Mouse (Mus musculus) kidney, postnatal 10 days (tissue): ENCODE measurements around the gene Dab2ip.

Experiments used
- DNase-seq: peaks from one replicate; pipeline ENCODE4 v3.0.0; 2021; ENCODE audit warnings: mixed read lengths

The Dab2ip gene

GRCm38 (mm10) chr2:35660953-35661374 is 102.9 kb downstream of the Dab2ip start:
- DNase-seq = peak; percentile 94

DNA sequence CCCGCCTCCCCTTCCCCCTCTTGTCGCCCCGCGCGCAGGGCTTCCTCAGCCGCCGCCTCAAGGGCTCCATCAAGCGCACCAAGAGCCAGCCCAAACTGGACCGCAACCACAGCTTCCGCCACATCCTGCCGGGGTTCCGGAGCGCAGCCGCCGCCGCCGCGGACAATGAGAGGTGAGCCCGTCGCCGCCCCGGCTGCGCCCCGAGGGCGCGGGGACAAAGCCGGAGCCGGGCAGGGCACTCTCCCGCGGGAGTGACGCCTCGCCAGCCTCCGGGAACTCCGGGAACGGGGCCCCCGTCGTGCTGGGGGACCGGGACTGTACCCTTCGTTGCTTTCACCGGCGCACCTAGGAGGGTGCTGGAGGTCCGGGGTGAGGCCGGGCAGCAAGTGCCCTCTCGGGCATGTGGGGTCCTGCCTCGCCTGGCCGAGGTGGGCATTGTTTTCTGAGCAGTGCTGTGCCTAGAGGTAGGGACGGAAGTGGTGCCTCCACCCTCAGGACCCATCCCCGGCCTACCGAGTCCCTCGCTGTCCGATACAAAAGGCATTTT is 103.5 kb downstream of the Dab2ip start:
- DNase-seq = peak; percentile 84

GRCm38 (mm10) chr2:35662001-35662491 is 104.0 kb downstream of the Dab2ip start:
- DNase-seq = peak; percentile 61

DNA sequence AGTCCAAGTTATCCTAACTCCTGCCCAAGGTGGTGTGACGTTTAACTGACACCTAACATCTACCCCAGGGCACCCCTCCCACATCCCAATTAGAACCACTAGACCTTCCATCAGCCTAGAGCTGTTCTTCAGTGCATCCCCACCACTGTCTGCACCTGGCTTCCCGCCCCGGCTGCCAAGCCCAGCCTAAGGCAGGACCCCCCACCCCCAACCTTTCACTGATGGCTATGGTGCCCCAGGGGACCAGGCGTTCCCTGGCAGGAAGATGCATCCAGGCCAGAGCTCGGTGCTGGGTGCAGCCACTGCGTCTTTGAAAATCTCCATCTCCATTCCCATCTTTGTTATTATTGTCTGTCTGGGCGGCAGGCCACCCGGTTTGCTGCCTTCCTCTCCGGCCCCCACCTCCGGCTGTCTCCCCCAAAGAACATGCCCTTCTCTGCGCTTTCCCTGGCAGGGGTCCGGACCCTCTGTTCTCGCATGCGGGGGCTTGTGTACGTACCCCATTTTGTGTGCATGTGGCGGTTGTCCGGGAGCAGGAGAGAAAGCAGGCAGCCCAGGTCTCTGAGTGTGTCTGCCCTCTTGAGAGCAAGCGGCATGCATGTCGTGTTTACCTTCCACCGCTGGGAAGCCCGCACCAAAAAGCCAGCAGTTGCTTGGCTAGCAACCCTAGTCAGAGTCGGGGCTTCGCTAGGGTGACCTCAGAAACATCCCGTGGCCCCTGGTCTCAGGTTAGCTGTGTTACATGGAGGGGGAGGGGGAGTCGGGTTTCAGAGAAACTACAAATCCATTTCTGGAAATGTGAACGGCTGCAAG is 104.9 kb downstream of the Dab2ip start:
- peak; percentile 38 for DNase-seq

DNA sequence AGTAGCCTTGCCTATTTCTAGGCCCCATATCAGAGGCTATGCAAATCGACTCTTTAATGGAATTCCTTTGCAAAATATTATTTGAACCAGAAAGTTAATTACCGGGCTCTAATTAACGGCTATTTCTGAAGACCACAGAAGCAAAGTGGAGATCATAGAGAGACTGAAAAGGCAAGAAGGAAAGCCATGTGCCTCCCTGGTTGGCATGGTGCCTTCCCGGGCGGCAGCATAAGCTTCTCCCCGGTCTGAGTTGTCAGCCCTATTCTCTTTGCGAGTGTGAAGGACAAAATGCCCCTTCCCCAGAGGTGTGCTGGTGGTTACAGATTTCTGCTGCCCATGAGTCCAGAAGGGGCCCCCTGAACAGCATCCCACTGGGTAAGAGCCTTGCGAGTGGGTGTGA is 109.7 kb downstream of the Dab2ip start:
- no peak for DNase-seq

DNA sequence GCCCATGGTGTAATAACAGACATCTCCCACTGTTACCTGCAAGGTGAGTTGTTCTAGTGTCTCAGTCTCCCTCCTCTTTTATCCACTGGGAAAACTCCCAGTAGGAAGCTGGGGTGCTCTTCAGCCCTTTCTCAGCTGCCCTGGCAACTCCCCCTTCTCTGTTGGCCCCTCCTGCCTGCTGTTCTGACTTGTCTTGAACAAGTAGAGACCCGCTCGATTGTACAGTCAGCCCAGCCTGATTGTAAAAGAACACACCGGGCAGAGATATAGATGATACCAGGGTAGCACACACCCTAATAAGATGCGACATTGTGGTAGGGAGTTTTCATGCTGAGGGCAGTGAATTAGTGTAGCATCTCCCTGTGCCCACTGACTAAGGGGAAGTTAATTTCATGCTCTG is 111.2 kb downstream of the Dab2ip start:
- DNase-seq = no peak

DNA sequence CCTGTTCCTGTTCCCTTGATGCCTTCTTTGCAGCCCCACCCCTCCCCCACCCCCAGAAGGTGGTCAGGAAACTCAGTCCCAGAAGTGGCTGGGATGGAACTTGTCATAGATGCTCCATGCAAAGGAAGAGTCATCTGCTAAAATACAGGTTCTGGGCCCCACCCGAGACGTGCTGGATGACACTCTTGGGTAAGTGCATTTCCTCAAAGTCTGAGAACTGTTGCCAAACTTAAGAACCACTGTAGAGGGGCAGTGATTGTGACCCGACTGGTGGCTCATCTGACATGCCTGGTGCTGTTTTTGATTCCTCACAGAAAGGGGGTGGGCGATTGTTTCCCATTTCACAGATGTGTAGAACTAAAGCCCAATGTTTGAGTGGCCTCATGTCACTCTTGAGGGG is 111.7 kb downstream of the Dab2ip start:
- DNase-seq = peak; percentile 32

GRCm38 (mm10) chr2:35670300-35670699 is 112.2 kb downstream of the Dab2ip start:
- DNase-seq = no peak

- peak; percentile 59 for DNase-seq
These were observed 114.2 kb downstream of the Dab2ip start for GRCm38 (mm10) chr2:35671980-35672910.

- no peak for DNase-seq
These were observed 115.1 kb downstream of the Dab2ip start for GRCm38 (mm10) chr2:35673181-35673580.

DNA sequence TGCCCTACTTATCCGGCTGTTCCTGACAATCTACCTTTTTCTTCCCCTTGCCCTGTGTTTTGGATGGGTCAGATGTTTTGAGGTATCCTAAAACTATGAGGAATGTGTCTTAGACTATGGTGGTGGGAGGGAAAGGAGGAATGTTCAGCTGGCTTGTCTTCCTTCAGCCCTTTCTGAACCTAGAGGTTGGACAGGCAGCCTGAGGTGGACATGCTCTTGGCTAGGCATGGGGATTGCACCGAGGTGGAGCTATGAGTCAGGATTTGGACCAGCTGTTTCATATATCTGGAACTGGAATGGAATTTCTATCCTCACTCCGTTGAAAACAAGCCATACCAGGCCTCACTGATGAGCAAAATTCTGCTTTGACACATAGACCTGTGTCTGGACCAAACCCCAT is 115.9 kb downstream of the Dab2ip start:
- DNase-seq = no peak

GRCm38 (mm10) chr2:35674431-35674830 is 116.4 kb downstream of the Dab2ip start:
- DNase-seq = no peak

DNA sequence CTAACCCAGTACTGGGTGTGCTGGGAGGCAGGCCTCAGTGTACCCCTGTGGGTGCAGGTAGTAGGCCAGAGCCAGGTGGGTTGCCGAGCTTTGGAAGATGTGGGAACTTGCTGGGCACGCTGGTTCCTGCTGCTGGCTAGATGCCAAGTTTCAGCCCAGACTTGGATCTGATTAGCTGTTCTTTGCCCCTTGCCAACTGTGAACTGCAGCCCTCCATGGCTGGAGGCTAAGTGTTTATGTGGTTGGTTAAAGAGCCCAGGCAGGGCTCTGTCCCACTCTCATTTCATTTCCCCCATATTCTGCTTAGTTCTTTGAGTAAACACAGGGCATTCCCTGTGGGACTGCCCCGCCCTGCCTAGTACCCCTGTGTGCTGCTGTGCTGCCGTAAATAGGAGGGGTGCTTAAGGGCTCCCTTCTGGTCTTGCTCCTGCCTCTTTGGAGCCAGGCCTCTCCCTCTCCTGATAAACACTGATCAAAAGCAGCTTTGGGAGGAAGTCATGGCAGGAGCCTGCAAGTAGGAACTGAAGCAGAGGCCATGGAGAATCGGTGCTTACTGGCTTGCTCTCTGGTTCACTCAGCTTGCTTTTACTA is 118.1 kb downstream of the Dab2ip start:
- DNase-seq = peak; percentile 76

GRCm38 (mm10) chr2:35677855-35678254 is 119.8 kb downstream of the Dab2ip start:
- DNase-seq = peak; percentile 58

DNA sequence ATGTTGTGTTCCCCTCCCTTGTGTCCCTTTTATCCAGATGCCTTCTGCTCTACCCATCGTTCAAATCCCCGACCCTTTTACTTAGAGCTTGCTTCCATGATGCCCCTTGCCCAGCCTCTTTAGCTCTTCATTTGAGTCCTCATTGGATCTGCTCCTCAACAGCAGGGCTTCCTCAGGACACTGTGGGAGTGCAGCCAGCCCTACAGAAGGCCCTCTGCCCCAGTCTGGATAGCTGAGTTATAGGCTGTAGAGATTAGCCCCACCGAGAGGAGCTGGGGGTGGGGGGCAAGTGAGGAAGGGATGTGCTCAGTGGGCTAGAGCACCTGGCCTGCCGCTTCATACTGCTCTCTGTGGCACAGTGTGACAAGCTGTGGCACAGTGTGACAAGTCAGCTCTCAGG is 120.4 kb downstream of the Dab2ip start:
- peak; percentile 57 for DNase-seq

DNA sequence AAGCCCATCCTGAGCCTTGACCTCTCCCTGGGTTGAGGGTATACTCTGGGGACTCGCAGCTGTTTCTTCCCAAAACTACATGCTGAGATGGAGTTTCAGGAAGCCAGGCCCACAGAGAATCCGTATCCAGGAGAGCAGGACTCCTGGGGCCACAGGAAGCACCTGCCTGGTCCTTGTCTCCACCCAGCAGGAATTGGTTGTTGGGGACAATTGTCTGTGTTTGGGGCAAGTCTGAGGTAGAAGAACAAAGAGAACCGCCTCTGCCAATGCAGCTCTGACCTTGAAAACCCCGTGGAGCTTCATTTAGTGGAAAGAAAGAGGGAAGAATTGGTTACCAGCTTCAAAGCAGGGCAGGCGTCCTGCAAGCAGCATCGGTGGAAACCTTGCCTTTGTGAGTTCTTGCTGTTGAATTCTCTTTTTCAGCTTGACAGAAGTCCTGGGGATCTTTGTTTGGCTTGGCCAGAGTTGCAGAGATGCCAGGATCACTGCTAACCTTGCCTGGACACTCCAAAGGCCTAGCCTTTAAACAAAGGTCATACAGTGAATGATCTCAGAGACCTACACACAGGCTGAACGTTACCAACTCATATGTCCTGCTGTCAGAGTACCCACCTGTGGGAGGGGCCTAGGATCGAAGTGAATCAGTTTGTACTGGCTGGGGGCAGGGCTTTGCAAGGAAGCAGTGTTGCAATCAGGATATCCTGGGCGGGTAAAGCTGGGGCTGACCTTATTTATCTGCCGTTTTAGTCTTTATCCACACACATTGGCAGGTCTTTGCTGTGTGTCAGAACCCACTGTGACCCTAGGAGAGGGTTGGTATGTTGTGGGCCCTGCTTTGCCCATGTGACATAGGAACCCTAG is 122.0 kb downstream of the Dab2ip start:
- peak; percentile 59 for DNase-seq

DNA sequence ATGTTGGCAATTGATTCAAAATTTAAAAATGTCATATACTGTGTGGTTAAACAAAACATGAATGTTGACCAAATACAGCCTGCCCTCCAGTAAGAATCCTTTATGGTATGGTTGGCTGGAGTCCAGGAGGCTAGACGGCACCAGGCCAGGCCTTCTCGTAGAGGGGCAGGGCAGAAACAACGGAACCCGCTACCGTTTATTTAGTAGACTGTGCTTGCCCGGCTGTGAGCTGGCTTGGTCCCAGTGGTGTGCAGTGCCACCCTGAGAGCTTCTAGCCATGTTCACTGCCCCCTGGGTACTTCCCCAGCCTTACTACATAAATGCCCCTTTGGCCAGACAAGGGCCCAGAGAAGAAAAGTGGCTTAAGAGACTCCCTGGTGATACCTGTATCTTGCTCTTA is 122.8 kb downstream of the Dab2ip start:
- DNase-seq = peak; percentile 61

DNA sequence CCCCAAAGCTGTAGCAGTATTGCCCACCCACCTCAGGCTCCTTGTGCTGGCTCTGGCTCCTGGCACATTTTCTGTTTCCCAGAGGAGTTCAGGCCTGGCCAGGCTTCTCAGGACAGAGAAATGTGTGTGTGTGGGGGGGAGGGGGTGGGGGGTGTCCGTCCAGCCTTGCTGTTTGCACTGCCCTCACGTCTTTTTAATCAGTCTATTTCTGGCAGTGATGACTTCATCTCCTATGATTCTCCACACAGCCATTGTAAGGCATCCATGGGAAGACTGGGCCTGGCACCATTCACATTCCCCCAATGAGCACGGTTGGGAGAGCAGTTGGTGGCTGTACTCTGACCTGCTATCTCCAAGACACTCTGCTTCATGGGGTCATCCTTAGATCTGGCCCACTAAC is 125.9 kb downstream of the Dab2ip start:
- DNase-seq = no peak

DNA sequence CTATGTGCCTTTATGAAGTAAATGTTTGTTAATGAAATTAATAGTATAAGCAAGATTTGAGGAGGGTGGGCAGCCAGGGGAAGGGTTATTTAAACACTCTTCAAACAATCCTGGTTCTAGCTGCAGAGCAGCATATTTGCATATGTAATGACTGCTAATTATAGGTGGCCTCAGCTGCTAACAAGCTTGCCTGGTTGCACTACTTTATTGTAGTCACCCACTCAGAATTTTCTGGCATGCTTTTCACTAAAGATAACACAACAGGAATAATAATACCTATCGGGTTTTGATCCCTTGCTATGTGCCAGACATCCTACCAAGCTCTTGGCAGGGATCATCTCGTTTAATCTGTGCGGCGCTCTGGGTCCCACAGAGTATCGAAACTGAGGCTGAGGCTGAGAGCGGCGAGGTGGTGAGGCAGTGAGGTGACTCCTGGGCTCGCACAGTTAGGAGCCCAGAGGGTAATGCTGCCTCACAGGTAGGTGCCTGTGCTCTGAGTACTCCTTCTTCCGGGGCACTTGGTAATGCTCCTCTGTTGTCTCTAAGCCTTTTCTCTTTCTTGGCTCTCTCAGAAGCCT is 126.8 kb downstream of the Dab2ip start:
- DNase-seq = no peak

GRCm38 (mm10) chr2:35686104-35686503 is 128.0 kb downstream of the Dab2ip start:
- DNase-seq = peak; percentile 51

DNA sequence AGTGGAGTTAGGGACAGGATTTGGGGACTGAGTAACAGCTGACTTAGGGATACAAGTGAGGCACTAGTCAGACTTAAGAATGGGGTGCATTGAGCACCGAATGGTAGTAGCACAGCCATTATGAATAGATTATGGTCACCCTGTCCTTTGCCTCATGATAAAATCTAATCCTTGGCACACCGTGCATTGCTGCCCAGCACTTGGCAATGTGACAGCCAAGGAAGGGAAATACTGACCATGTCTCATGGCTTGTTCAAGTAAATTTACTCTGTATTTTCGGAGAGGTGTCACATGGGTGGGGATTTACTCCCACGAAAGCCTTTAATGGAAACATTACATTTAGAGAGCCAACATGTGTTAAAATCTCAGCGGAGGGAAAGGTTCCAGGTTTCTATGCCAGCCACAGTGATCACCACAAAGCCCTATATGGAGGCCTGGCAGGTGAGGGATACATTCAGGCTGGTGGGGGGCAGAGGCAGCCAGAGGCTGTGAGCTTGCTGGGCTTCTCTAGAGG is 129.5 kb downstream of the Dab2ip start:
- DNase-seq = no peak
